Mouse (Mus musculus) megakaryocyte-erythroid progenitor cell, adult 5-6 weeks (primary cell): ENCODE results near the gene B3gnt3. TPM values are rescaled to one million over a fixed set of nuclear protein-coding genes. Genes with fewer than 3 reads are reported as not detected.

Experiments used
- ATAC-seq: replicated peaks from 2 replicates; pipeline ENCODE4 v1.8.0; 2016; ENCODE audit warnings: mild to moderate bottlenecking, inconsistent platforms; ENCODE audit not compliant: severe bottlenecking, poor library complexity, low FRiP score, low TSS enrichment
- total RNA-seq, 2 experiments: library from RNA; stranded (forward) in 1 of 2; stranded (reverse) in 1 of 2; fragments of 200-1000, 215-1000 nt in 1 of 2; fragments of >200 nt in 1 of 2; fragmentation: Nextera tagmentation in 1 of 2; gene quantifications; 2 replicates each; pipeline ENCODE4 v1.2.3; 2014 to 2017

B3gnt3 gene
- total RNA-seq, 2 experiments from 2014 or later: 0.79 to 0.99 TPM

DNA sequence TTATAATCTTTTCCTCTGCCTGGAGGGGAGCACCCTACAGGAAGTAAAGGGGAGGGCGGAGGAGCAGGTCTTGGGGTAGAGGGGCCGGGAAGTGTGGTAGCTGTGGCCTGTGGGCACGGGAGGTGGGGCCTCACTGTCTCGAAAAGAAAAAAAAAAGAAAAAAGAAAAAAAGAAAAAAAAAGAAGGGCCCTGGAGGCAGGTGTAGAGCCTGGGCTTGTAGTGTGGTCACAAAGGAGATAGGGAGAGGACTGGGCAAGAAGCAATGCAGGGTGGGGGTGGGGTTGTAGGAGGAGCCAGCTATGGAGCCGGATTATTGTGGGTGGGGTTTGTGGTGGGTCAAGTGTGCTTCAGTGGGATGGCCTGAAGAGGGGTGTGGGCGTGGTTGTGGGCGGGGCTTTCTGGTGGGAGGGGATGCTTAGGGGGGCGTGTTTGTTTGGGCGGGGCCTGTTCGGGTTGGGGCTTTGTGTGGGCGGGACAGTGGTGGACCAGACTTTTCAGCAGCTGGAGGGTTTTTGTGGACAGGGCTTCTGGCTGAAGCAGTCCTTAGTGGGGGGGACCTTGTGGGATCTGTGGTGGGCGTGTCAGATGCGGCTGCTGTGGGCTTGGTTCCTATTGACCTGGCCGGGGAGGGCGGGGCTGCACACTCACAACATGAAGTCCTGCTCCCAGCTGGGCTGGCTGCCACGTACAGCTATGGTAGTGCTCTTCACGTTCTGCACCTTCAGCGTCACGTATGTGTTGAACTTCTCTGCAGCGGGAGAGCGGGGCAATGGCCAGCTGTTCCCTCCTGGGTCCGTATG is 36.1 kb downstream of the B3gnt3 start:
- ATAC-seq: peak; percentile 59

DNA sequence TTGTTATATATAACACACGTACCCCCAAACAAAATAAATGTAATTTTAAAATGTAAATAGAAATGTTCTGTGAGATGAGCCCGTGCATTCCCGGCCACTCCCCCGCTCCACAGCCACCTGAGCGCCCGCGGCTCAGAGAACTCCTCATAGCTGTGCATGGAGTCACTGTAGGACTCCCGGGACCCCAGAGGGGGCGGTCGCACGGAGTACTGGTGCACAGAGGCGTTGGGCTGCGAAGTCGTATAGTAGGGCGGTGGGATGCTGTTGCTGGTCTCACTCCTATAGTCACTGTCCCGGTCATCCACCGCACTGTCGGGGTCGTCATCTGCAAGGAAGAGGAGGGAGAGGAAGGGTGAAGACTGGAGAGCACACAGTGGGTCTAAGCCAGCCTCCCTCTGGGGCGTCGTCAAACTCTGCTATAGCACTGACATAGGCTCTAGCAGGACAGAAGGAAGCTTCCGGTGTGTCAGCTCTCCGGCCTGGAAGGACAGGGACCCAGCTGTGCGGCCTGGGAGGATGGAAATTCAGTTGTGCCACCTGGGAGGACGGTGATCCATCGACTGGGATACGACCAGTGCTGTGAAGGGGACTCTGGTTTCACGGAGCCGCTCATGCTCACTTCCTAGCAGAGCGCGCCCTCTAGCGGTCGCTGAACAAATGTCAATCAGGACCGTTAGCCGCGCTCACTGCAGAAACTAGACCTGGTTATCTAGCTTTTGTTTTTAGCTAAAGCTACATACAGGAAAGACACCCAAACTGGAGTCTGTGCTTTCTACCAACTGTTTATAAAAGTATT is 41.1 kb downstream of the B3gnt3 start:
- peak; percentile 72 for ATAC-seq

DNA sequence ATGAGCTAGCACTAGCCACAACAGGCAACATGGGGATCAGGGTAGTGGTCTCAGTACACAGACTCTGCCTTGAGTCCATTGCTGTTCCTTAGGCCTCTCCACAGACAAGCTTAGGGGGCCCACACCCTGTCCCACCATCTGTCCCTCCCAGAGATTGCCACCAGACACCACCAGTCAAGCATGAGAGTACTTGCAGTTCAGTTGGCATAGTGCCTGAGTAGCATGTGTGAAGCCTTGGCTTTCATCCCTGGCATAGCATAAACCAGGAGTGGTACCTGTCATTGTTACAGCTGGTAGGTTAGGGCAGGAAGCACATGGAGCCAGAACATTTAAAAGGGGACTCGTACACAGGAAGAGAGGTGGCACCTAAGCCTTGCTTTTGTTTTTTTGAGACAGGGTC is 41.8 kb downstream of the B3gnt3 start:
- ATAC-seq: no peak

DNA sequence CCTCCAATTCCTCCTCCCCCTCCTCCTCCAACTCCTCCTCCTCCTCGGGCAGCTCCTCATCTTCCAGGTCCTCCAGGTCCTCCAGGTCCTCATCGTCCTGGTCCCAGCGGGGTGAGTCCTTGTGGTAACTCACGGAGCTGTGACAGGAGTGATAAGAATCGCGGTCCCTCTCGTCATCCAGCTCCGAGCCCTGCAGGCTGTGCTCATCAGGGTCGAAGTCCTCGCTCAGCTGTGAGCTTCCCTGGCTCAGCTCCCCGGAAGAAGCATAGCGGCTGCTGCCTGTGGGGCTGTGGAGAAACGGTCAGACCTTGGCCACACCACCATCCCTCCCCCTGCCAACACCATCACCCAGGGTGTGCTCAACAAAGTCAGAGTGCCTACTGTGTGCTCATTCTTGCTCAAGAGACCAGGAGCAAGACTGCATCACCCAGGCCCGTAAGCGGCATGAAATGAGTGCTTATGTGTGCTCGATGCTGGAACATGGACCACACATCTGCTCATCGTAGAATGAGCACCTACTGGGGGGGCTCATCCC is 43.0 kb downstream of the B3gnt3 start:
- no peak for ATAC-seq

DNA sequence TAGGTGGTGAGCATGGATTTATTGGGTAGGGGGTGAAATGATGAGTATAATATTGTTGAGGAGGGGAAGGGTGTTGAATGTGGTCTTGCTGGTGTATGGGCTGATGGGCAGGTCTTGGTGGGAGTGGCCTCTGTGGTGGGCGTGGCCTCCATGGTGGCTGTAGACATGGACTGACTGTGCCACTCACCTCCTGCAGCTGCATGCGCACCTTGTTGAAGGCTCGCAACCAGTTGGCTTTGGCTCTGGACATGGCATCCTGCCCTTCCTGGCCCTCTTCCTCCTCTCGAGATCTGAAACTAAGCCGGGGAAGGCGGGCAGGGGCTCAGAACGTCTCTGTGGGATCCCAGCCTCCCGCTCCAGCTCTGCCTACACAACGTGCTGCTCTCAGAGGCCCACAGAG is 43.8 kb downstream of the B3gnt3 start:
- ATAC-seq: no peak

DNA sequence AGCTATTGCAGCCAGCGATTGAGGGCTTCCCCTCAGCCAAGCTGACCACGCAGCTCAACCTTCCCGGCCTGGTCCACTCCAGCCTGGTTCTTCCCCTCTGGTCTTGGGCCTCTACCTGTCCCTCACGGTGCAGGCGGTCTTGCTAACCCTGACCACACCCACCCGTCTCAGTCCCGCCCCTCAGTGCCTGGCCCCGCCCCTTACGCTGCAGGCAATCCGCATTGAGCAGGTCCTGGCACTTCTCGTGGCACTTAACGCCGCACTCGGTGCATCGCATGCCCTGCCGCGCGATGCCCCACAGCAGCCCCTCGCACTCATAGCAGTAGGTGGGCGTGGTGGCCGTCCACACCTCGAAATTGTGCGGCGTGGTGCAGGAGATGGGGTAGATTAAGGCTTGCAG is 47.0 kb downstream of the B3gnt3 start:
- peak; percentile 69 for ATAC-seq

DNA sequence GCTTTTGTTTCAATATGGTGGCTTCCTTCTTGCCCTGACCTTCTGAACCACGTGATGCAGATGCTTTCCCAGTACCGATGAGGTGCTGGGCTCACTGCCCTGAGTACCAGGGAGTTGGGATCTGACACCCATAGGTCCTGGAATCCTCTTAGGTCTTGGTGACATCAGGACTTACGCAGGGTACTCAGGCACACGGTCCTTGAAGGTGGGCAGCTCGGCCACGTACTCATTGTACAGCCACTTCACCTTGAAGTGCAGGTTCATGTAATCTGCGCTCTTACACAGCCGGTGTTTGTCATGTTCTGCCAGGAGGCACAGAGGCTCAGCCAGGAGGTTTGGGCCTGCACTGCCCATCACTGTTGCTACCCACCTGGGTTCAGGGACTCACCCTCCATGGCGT is 56.1 kb downstream of the B3gnt3 start:
- ATAC-seq: no peak

Other genes starting within 250 kb of the B3gnt3 start
- gene Abhd8, start 238.1 kb downstream of the B3gnt3 start, total RNA-seq (2014; fragmentation: Nextera tagmentation): 5.3 and 7.1 TPM in 2 replicates
- 4.7 and 6.3 TPM in 2 replicates for gene Abhd8, start 238.1 kb downstream of the B3gnt3 start, total RNA-seq (2017)
- gene Mrpl34, start 236.8 kb downstream of the B3gnt3 start, total RNA-seq (2014; fragmentation: Nextera tagmentation): 82.3 and 120 TPM in 2 replicates
- gene Mrpl34, start 236.8 kb downstream of the B3gnt3 start, total RNA-seq (2017): 46.7 and 63.4 TPM in 2 replicates
- 31.4 and 47.5 TPM in 2 replicates for gene Dda1, start 232.6 kb downstream of the B3gnt3 start, total RNA-seq (2014; fragmentation: Nextera tagmentation)
- 13.3 and 19.6 TPM in 2 replicates for gene Dda1, start 232.6 kb downstream of the B3gnt3 start, total RNA-seq (2017)
- gene Ano8, start 215.8 kb downstream of the B3gnt3 start, total RNA-seq (2014; fragmentation: Nextera tagmentation): 2.4 and 4.5 TPM in 2 replicates
- gene Ano8, start 215.8 kb downstream of the B3gnt3 start, total RNA-seq (2017): 2.3 and 3.4 TPM in 2 replicates
- 15.1 and 20.3 TPM in 2 replicates for gene Gtpbp3, start 213.7 kb downstream of the B3gnt3 start, total RNA-seq (2014; fragmentation: Nextera tagmentation)
- 18.7 and 32.1 TPM in 2 replicates for gene Gtpbp3, start 213.7 kb downstream of the B3gnt3 start, total RNA-seq (2017)
- gene Plvap, start 190.0 kb downstream of the B3gnt3 start, total RNA-seq (2014; fragmentation: Nextera tagmentation): 7.2 and 8.9 TPM in 2 replicates
- gene Plvap, start 190.0 kb downstream of the B3gnt3 start, total RNA-seq (2017): 6.9 and 9.3 TPM in 2 replicates
- not detected in 2 replicates for gene Ccdc194, start 176.1 kb downstream of the B3gnt3 start, total RNA-seq (2014; fragmentation: Nextera tagmentation)
- not detected in 2 replicates for gene Ccdc194, start 176.1 kb downstream of the B3gnt3 start, total RNA-seq (2017)
- gene Bst2, start 164.3 kb downstream of the B3gnt3 start, total RNA-seq (2014; fragmentation: Nextera tagmentation): 31.1 and 46.7 TPM in 2 replicates
- gene Bst2, start 164.3 kb downstream of the B3gnt3 start, total RNA-seq (2017): 34.9 and 90.9 TPM in 2 replicates
- 19.9 and 24.4 TPM in 2 replicates for gene Mvb12a, start 158.9 kb downstream of the B3gnt3 start, total RNA-seq (2014; fragmentation: Nextera tagmentation)
- gene Mvb12a, start 158.9 kb downstream of the B3gnt3 start, total RNA-seq (2017): 23.9 and 31.7 TPM in 2 replicates
- not detected in 2 replicates for gene Tmem221, start 142.9 kb downstream of the B3gnt3 start, total RNA-seq (2014; fragmentation: Nextera tagmentation)
- gene Tmem221, start 142.9 kb downstream of the B3gnt3 start, total RNA-seq (2017): not detected in 2 replicates
- not detected in 2 replicates for gene Nxnl1, start 135.2 kb downstream of the B3gnt3 start, total RNA-seq (2014; fragmentation: Nextera tagmentation)
- gene Nxnl1, start 135.2 kb downstream of the B3gnt3 start, total RNA-seq (2017): not detected in 2 replicates
- gene Slc27a1, start 132.9 kb downstream of the B3gnt3 start, total RNA-seq (2014; fragmentation: Nextera tagmentation): 3.0 and 6.3 TPM in 2 replicates
- 0.95 and 3.1 TPM in 2 replicates for gene Slc27a1, start 132.9 kb downstream of the B3gnt3 start, total RNA-seq (2017)
- gene Pgls, start 109.6 kb downstream of the B3gnt3 start, total RNA-seq (2014; fragmentation: Nextera tagmentation): 104 and 132 TPM in 2 replicates
- gene Pgls, start 109.6 kb downstream of the B3gnt3 start, total RNA-seq (2017): 76.2 and 80.7 TPM in 2 replicates
- gene Fam129c, start 104.1 kb downstream of the B3gnt3 start, total RNA-seq (2014; fragmentation: Nextera tagmentation): 15.9 and 42.5 TPM in 2 replicates
- 0.14 and 15.0 TPM in 2 replicates for gene Fam129c, start 104.1 kb downstream of the B3gnt3 start, total RNA-seq (2017)
- gene Colgalt1, start 90.8 kb downstream of the B3gnt3 start, total RNA-seq (2014; fragmentation: Nextera tagmentation): 55.8 and 58.0 TPM in 2 replicates
- 40.1 and 44.4 TPM in 2 replicates for gene Colgalt1, start 90.8 kb downstream of the B3gnt3 start, total RNA-seq (2017)
- 0.26 and 0.64 TPM in 2 replicates for gene Unc13a, start 30.0 kb downstream of the B3gnt3 start, total RNA-seq (2014; fragmentation: Nextera tagmentation)
- 0.27 TPM in 1 of 2 replicates, not detected in the other for gene Unc13a, start 30.0 kb downstream of the B3gnt3 start, total RNA-seq (2017)
- 5.2 and 10.4 TPM in 2 replicates for gene Jak3, start 25.5 kb downstream of the B3gnt3 start, total RNA-seq (2014; fragmentation: Nextera tagmentation)
- 1.8 and 4.5 TPM in 2 replicates for gene Jak3, start 25.5 kb downstream of the B3gnt3 start, total RNA-seq (2017)
- gene Insl3, start 12.6 kb downstream of the B3gnt3 start, total RNA-seq (2014; fragmentation: Nextera tagmentation): 6.4 and 17.6 TPM in 2 replicates
- gene Insl3, start 12.6 kb downstream of the B3gnt3 start, total RNA-seq (2017): 0.88 and 4.8 TPM in 2 replicates
- 183 and 235 TPM in 2 replicates for gene Fcho1, start 23.9 kb upstream of the B3gnt3 start, total RNA-seq (2014; fragmentation: Nextera tagmentation)
- 68.1 and 88.4 TPM in 2 replicates for gene Fcho1, start 23.9 kb upstream of the B3gnt3 start, total RNA-seq (2017)
- gene Zfp709, start 180.2 kb upstream of the B3gnt3 start, total RNA-seq (2014; fragmentation: Nextera tagmentation): 4.0 and 5.3 TPM in 2 replicates
- 3.5 and 11.3 TPM in 2 replicates for gene Zfp709, start 180.2 kb upstream of the B3gnt3 start, total RNA-seq (2017)
- gene Zfp882, start 206.8 kb upstream of the B3gnt3 start, total RNA-seq (2014; fragmentation: Nextera tagmentation): 4.0 and 6.3 TPM in 2 replicates
- gene Zfp882, start 206.8 kb upstream of the B3gnt3 start, total RNA-seq (2017): 3.3 and 7.9 TPM in 2 replicates
- gene Zfp617, start 206.8 kb upstream of the B3gnt3 start, total RNA-seq (2014; fragmentation: Nextera tagmentation): 19.8 and 21.9 TPM in 2 replicates
- gene Zfp617, start 206.8 kb upstream of the B3gnt3 start, total RNA-seq (2017): 14.2 and 14.7 TPM in 2 replicates
- 36.1 and 51.7 TPM in 2 replicates for gene Zfp961, start 249.2 kb upstream of the B3gnt3 start, total RNA-seq (2014; fragmentation: Nextera tagmentation)
- gene Zfp961, start 249.2 kb upstream of the B3gnt3 start, total RNA-seq (2017): 31.0 and 33.9 TPM in 2 replicates